Mouse (Mus musculus) ovary, postnatal 14 days (tissue): Measurements from ENCODE around the gene Omt2b.
"Not testable (repeated sequence)": the region's sequence is repeated elsewhere in the genome, so short reads cannot be mapped to it uniquely, and the experiment has no call there.

Experiments
- DNase-seq: peaks from one replicate; pipeline ENCODE4 v3.0.0; 2022; ENCODE audit warnings: low spot score

The Omt2b gene

DNA sequence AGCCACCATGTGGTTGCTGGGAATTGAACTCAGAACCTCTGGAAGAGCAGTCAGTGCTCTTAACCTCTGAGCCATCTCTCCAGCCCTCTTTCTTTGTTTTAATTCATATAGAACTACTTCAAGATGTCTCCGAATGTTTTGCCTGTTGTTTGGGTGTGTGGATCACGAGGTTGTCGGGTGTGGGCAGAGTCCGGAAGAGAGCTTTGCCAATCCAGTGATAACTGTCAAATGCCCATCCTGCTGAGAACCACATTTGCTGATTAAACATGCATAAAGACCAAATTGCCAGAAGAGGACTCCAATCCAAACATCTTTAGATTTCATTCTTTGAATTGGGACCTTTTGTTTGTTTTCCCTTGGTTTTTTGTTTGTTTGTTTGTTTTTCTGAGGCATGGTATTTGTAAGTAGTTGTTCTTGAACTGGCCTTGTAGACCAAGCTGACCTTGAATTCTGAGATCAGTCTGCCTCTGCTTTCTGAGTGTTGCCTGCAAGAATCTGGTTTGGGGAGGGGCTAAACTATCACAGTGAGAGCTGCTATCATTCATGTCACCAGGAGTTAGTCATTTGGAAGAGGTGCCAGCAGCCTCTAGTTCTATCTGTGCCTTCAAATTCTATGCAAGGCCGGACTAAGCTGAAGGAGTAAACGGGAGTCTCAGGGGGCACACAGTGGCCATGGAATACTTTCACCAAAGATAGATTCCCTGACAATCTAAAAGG lies 24.3 kb downstream of the Omt2b start:
- no peak for DNase-seq

DNA sequence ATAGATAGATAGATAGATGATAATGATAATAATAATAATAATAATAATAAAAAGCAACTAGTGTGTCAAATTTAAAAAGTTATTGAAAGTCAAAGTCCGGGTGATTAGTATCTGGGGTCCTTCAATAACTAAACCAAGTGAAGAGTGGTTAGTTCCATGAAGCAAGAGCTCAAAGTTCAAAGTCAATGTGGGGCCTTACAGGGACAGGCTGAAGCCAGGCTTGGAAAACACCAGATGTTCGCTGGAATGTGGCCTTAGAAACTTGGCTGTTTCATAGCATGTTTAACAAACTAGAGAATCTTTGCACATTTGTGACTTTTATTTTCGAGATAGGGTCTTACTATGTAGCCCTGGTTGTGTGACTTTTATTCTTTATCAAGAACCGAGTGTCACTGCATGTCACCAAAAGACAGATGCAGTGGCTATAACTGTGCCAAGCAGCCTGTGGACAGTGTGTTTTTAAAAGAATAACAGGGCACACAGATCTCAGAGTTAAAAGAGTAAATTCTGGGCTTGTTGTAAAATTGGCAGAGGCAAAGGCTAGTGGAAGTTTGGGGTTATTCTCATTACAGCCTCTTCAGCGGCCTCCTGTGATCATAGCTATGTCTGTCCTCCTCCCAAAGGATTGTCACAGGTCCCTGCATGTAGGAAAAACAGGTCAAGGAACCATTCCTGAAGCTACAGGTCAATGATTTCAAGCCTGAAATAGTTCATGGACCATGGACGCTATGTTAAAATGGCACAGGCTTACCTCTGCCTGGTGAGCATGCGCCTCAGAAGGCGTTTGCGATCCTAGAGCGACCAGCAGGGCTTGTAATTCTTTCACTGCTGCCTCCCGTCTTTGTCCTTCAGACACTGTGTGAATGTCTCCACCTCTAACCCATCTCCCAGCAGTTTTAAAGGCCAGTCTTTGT lies 27.5 kb downstream of the Omt2b start:
- no peak for DNase-seq

DNA sequence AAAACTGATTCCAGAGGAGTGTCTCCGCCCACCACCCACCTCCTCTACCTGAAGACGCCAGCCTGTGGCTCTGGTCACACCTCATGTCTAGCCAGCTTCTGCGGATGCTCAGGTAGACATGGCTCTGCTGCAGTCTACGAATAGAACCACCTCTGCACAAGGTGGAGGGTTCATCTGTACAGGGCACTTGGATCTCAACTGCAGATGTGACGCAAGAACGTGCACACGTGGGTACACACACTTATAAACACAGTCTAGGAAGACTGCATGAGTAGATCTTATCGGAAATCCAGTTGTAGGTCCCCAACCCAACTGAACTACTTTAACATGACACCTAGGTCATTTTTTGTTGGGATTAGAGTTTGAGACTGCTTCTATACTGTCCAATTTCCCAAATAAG lies 28.2 kb downstream of the Omt2b start, which contains the start of gene Gsta2:
TSS of gene Gsta2 (minus strand) at position 178 of the 400 bp plus-strand sequence.
- DNase-seq, result no peak

DNA sequence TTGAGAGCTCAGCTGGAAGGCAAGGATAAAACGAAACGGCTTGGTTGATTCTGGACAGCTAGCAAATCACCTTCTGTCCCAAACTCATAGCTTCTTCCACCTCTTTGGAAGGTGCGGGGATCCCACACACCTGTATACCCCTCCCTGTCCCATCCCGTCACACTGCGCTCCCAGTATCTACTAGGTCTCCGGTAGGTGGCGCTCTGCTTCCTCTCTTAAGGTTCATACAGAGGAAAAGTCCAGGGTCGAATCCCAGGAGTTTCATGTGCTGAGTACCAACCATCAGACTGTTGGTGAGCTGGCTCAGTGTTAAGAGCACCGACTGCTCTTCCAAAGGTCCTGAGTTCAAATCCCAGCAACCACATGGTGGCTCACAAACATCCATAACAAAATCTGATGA lies 30.7 kb downstream of the Omt2b start:
- peak; percentile 48 for DNase-seq

DNA sequence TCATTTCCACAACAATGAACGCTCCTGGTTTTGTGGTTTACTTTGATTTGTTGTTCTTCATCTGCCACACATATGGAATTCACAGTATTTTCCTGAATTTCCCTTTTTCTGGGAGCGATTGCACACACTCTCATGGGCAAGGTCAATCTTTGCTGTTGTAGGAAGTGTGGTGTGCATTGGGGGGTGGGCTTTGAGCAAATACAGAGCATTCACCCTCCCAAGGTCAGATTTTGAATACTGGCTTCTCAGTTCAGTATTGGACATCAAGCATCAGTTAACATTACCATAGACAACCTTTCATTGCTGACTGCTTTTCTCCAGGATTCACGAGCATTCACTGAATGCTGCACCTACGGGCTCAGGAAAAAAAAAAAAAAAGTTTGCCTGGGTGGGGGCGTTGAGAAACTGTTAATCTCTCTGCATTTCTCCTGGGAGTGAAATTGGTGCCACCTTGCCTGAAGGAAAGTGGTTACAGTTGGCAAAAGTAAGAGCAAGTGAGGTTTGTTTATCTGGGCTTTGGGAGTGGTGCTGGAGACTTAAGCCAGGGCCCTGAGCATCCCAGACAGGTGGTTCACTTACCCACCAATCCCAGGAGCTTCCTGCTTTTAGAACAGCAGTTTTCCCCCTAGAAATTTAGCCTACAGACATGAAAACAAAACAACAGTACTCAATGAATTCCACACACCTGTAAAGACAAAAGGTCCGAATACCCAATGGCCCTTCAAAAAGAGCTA lies 32.5 kb downstream of the Omt2b start:
- DNase-seq, result no peak

DNA sequence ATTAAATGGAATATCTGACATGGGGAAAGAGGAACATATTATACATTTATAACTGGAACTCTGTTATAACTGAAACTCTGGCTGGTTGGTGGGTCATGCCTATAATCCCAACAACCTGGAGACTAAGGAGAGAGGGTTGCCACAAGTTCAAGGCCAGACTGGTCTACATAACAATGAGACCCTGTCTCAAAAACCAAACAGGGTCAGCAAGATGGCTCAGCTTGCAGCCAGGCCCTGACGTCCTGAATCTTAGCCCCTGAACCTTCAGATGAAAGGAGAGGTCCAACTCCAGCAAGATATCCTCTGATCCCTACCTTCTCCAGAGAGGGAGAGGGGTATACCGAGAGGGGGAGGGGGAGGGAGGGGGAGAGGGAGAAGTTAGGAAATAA lies 33.1 kb downstream of the Omt2b start:
- no peak for DNase-seq

DNA sequence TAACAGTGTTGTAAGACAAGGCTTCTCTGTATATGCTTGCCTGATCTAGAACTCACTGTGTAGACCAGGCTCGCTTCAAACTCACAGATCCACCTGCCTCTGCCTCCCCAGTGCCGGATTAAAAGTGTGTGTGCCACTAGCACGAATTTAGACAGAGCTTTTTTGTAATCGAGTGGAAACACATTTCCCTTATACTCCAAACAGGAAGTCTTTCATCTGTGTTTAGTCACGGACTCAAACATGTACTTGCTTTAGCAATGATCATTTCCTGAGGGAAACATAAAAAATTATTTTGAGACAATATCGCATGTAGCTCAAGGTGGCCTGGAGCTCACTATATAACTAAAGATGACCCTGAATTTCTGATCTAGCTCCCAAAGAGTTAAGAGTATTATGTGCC lies 36.0 kb downstream of the Omt2b start:
- DNase-seq, result no peak

DNA sequence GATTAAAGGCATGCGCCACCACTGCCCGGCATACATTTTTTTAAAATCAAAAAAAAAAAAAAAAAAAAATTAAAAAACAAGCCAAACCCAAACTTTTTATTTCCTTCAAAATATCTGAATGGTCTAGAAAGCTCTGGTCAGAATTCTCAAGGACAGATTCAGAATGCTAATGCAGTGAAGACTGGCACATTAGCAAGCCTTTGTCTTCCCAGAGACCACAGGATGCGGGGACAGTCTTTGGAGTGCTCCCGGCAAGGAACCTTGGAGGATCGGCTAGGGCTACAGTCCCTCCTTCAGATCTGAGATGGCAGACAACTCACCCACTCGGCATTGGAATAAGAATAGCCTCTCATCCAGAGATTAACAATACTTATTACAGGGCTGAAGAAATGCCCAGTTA lies 37.3 kb downstream of the Omt2b start:
- no peak for DNase-seq

DNA sequence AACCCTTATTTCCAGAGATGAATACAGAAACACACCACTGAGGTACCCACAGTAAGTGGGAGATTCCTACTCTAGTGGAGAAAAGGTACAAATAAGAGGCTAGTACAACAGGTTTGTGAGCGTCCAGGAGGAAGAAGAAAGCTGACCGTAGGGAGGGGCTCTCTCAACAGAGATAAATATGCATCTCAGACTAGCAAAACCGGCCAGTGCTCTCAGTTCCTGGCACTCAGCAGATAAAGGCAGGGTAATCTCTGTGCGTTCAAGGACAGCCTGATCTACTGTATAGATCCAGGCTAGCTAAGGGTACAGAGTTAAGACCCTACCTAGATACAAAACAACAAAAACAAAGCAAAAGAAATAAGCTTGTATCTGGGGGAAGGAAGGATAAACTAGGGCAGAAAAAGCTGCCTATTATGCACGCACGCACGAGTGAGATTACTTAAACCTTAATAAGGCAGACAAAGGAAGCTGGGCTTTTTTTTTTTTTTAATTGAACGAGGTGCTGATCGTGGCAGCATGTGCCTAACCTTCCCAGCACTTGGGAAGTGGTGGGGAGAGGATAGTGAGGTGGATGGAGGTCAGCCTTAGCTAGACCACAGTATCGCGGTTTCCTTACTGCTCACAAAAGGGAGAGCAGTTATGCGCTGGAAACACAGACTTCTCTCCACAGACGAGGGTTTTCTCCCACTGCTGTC lies 38.6 kb downstream of the Omt2b start:
- no peak for DNase-seq

DNA sequence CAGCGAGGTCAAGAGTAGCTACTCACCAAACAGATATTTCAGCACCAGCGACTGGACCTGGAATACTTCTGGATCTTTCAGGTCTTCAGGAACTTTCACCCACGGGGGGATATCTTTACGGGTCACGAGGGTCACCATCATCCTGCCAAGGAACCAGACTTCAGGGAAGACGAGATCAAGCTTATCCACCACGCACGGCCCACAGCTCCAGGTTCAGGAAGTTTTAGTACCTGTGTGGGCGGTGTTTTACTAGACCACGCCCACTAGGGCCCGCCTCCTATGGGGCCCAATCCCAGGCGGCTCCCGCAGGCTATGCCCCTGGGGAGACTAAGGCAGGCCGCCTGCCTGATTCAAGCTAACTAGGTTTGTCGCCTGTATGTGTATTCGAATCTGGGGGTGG lies 40.6 kb downstream of the Omt2b start, which contains the start of gene Dppa5a:
TSS of gene Dppa5a (minus strand) at position 219 of the 400 bp plus-strand sequence.
- not testable (repeated sequence) for DNase-seq

DNA sequence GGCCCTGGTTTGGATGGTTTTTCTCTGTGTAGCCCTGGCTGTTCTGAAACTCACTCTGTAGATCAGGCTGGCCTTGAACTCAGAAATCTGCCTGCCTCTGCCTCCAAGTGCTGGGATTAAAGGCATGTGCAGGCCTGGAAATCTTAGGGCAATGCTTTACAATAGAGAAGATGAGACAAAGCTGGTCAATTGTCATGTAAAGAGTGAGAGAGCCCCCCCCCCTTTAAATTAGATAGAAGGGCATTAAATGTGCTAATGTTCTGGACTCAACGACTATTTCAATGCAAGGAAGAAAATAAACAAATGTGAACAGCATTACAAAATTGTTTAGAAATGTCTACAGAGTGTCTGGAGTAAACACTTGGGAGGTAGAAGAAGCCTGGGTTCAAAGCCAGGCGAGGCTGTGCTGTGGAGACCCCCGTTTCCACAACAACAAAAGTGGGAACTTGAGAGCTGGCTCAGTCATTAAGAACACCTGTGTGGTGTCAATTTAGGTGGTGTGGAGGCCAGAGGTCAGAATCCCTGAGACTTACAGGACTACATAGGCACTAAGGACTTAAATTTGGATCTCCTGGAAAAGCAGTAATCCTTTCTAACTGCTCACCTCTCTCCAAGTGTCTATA lies 41.4 kb downstream of the Omt2b start:
- no peak for DNase-seq

DNA sequence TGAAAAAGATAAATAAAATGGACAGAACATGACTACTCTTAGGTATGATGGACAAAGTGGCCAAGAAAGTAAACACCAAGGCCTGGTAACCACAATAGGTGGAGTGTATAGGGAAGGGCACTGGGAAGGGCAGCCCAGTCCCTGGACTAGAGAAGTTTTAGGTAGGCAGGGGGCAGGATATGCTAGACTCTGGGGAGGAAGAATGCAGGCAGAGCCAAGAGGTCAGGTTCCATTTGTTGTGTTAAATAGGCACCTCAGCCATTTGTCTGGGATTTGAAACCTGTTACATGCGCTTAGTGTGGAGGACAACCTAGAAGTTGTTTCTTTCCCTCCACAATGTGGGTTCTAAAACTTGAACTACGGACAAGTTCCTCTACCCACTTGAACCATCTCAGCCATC lies 42.0 kb downstream of the Omt2b start:
- no peak for DNase-seq

DNA sequence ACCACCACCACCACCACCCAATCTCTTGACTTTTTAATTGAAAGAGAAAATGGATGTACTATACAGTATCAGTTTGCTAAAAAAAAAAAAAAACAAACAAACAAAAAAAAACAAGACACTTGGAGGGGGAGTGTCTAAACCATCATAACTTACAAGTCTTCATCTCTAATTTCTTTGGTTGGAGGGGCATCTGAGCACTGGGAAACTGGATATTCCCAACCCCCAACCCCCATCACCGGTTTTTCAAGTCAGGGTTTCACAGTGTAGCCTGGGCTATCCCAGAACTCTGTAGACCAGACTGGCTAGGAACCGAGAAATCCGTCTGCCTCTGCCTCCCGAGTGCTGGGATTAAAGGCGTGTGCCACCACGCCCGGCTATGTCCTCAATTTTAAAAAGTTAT lies 42.4 kb downstream of the Omt2b start:
- no peak for DNase-seq

DNA sequence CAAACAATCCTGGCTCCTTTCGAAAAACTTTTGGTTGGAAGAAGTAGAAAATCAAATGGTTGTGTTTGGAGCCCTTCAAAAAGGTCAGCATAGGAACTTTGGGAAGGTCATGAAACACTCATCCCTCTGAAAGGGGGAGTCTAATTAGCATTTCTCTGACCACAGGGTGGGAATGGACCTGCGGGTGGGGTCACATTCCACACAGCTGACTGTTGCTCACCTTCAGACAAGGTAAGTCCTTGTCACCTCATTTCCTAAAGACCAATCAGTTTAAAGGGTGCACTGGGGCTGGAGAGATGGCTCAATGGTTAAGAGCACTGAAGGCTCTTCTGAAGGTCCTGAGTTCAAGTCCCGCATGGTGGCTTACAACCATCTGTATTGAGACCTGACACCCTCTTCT lies 44.1 kb downstream of the Omt2b start:
- no peak for DNase-seq

DNA sequence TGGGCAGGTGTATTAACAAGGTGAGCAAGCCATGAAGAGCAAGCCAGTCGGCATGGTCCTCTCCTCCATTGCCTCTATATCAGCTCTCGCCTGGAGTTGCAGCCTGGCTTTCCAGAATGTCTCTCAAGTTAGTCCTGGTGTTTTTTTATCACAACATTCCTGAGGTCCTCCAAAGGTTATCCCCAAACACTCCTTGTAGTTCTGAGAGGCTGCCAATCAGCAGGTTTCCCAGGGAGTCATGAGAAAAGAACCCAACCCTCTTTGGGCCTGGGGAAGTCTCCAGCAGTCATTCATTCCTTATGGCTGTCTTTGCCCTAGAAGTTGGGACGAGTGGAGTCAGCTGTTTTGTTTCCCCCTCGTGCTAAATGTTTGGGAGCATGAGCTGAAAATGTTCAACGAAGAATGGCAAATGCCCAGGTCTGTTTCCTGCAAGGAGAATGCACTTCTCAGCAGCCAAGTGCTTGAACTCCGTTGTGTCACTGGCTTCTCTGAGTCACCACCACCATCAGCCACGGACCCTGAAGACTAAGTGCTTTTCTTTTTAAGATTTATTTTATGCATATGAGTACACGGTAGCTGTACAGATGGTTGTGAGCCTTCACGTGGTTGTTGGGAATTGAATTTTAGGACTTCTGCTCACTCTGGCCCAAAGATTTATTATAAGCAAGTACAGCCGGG lies 45.6 kb downstream of the Omt2b start:
- DNase-seq, result no peak

DNA sequence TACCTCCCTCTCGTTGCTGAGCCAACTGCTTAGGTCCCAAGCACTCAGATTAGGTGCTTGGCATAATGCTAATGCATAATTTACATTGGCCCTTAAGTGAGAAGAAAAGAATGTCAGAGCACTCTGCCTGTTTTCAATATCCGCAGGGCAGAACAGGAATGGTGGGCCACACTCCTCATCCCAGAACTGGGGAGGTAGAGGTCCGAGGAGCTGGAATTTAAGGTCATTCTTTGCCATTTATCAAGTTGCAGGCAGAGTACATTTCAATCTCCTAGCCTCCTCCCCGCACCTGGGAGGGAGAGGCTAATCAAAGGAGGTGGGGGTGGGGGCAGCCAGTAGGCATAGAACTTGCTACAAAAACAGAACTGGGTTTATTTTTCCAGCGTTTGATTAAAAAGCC lies 47.0 kb downstream of the Omt2b start:
- DNase-seq, result no peak

DNA sequence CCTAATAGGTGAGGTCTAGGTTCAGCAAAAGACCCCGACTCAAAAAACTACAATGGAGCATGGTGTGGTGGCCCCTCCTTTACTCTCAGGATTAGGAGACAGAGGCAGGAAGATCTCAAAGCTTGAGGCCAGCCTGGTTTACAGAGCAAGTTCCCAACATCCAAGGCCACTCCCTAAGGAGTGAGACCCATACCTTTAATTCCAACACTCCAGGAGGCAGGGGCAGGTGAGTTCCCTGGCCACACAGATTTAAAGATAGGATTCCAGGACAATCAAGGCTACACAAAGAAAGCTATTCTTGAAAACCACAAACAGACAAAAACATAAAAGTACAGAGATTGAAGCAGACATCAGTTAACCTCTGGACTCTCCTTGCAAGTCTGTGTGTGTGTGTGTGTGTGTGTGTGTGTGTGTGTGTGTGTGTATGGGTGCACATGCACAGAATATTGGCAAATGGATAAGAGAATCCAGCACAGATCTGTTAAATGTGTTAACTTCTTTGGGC lies 47.5 kb downstream of the Omt2b start:
- no peak for DNase-seq

DNA sequence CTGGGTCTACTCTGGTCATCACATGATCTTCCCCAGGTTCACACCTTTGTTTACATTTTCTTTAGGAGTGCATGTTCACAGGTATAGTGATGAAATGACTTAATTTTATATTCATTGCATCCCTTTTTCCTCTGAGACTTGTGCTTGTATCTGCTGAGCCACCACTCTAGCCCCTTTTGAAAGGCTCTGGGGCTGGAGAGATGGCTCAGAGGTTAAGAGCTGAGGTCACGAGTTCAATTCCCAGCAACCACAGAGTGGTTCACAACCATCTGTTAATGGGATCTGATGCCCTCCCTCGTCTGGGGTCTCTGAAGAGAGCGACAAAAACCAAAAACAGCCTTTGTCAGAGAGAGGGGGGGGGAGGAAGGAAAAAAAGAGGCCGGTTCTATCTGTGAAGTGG lies 48.1 kb downstream of the Omt2b start:
- no peak for DNase-seq

DNA sequence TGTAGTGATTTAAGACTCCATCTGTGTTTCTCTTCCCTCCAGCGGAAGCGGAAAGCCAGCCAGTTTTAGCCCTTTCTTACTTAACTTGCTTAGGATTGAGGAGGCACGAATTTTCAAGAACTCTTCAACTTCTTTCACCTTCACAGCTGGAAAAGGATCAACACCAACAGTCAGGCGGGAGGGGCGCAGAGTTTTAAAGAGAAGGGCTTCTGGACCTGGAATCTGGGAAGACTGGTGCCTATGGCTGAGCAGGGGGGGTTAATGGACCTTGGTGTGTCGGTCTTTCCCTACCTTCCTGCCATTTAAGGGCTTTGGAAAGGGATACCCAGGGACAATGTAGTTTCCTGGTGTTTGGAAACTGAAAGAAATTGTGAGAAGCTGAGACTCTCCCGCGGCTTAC lies 50.2 kb downstream of the Omt2b start:
- DNase-seq, result no peak

DNA sequence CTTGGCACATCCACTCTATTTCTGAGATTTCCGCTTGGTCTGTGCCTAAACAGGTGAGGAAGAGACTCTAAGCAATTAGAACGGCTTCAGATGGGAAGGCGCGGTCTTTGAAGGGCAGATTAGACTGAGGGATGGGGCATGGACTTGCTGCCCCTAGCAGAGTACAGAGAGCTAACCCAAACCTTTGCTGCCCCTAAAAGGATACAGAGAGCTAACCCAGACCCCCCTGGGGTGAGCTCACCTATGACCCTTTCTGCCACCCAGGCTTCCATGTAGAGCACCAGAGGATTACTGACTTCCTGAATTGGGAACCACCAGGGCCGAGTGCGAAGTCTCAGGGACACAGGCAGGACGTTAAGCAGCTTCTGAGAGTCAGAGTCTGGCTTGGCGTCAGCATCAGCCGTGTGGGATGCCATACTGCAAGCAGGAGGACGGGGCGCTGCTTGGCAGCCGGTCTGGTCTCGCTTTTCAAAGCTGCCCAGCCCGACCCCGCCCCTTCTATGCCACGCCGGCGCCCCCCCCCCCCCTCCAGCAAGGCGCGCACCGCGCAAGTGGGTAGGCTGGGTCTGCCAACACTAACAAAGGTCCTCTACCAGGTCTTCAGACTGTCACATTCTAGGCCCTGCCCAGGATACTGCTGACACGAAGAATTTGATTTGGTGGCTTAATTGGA lies 50.9 kb downstream of the Omt2b start, which contains the start of gene Ooep:
TSS of gene Ooep (minus strand) at position 613 of the 673 bp plus-strand sequence.
- DNase-seq, result no peak
